Mouse (Mus musculus) liver, embryonic 14.5 days (tissue): ENCODE data around the gene Elovl1.

Source experiments
- CTCF ChIP-seq: IDR thresholded peaks from 2 replicates; pipeline ENCODE4 v1.5.1; 2016; ENCODE audit warnings: antibody characterized with exemption, low read depth, control low read depth
- EP300 ChIP-seq: IDR thresholded peaks from 2 replicates; pipeline ENCODE4 v1.6.1; 2016; ENCODE audit warnings: antibody characterized with exemption, low read depth

- no peak for TF ChIP-seq EP300
- TF ChIP-seq CTCF: no peak
Measured at GRCm38 (mm10) chr4:118416329-118416728, 11.6 kb upstream of the Elovl1 start.
